Mouse (Mus musculus) G1E (cell line): ENCODE data around the gene Fam180a.

Experiments
- CTCF ChIP-seq: IDR thresholded peaks from 2 replicates; pipeline ENCODE4 v1.5.1; 2012; ENCODE audit warnings: low read depth, low read length, inconsistent platforms, mixed read lengths
- GATA1 ChIP-seq: IDR thresholded peaks from 2 replicates; pipeline ENCODE4 v1.6.1; 2012; ENCODE audit warnings: borderline replicate concordance, low read length, inconsistent platforms, mixed read lengths
- GATA2 ChIP-seq: IDR thresholded peaks from 2 replicates; pipeline ENCODE4 v1.6.1; 2012; ENCODE audit warnings: low read depth, low read length, inconsistent platforms, borderline replicate concordance
- POLR2AphosphoS5 ChIP-seq: IDR thresholded peaks from 2 replicates; pipeline ENCODE4 v1.6.1; 2012; ENCODE audit warnings: low read depth, low read length, inconsistent platforms; ENCODE audit not compliant: insufficient replicate concordance
- TAL1 ChIP-seq: conservative IDR thresholded peaks from 2 replicates; pipeline ENCODE4 v1.6.1; 2012; ENCODE audit warnings: low read depth, low read length, inconsistent platforms, mixed read lengths

- TF ChIP-seq CTCF (no peak), TAL1 (no peak), GATA1 (no peak), POLR2AphosphoS5 (no peak), GATA2 (no peak)
Observed at GRCm38 (mm10) chr6:35323046-35323445, 2.9 kb downstream of the Fam180a start.
